Mouse (Mus musculus): ENCODE data around the gene R3hdm4.

GRCm38 (mm10) chr10:79897316-79898245, 23.4 kb downstream of the R3hdm4 start:
- TF ChIP-seq CTCF (IDR thresholded peaks at IDR 0.05; ENCODE audit: low read depth, low read length) (no peak), POLR2A (IDR thresholded peaks at IDR 0.05; ENCODE audit: extremely low read depth, insufficient read depth, low read length) (no peak)

Data from liver, adult 2 months (tissue).